Mouse (Mus musculus) liver, embryonic 14.5 days (tissue): ENCODE measurements around the gene Scarb1. TPM values are rescaled to one million over a fixed set of nuclear protein-coding genes. Genes with fewer than 3 reads are reported as not detected.

Experiments used
- ATAC-seq: fragments of 200-750 bp; cut with Nextera tagmentation; 2 replicates; pipeline ENCODE4 v1.8.0; 2017; ENCODE audit warnings: moderate number of reproducible peaks, mild to moderate bottlenecking, moderate library complexity; ENCODE audit not compliant: insufficient read depth
- DNase-seq, 3 experiments: peaks; one replicate each; pipeline ENCODE4 v3.0.0-alpha.2; 2012 to 2013; ENCODE audit warnings: low read depth in 3 of 3, low spot score in 3 of 3
- H3K27ac ChIP-seq: fragments of 300-500 bp; sonication (generic); 2 replicates; pipeline ENCODE4 v1.5.1; 2014; ENCODE audit warnings: moderate library complexity, mild to moderate bottlenecking, control low read depth, inconsistent platforms
- H3K27me3 ChIP-seq: fragments of 300-500 bp; sonication (generic); 2 replicates; pipeline ENCODE4 v1.6.1; 2014; ENCODE audit warnings: mild to moderate bottlenecking, low read length, moderate library complexity; ENCODE audit not compliant: control insufficient read depth, insufficient read depth
- H3K36me3 ChIP-seq: fragments of 300-500 bp; sonication (generic); replicated peaks from 2 replicates; pipeline ENCODE4 v1.6.1; 2014; ENCODE audit warnings: low read depth; ENCODE audit not compliant: control insufficient read depth, insufficient read depth
- H3K4me1 ChIP-seq, 2 experiments: fragments of 200-500 bp in 1 of 2; fragments of 300-500 bp in 1 of 2; sonication (generic) in 1 of 2; replicated peaks; 2 replicates each; pipeline ENCODE4 v1.6.1; 2012 to 2014; ENCODE audit warnings: antibody characterized with exemption in 1 of 2, inconsistent platforms in 1 of 2, low read length in 1 of 2; ENCODE audit not compliant: control insufficient read depth in 2 of 2, insufficient read depth in 2 of 2
- H3K4me2 ChIP-seq: fragments of 300-500 bp; sonication (generic); 2 replicates; pipeline ENCODE4 v1.6.1; 2014; ENCODE audit warnings: low read depth, mild to moderate bottlenecking, control low read depth, moderate library complexity
- H3K4me3 ChIP-seq, 2 experiments: fragments of 200-500 bp in 1 of 2; fragments of 300-500 bp in 1 of 2; sonication (generic) in 1 of 2; 2 replicates each; pipeline ENCODE4 v1.5.1; 2012 to 2014; ENCODE audit warnings: low read depth in 2 of 2, low read length in 2 of 2, mild to moderate bottlenecking in 2 of 2, control low read depth in 1 of 2, inconsistent platforms in 1 of 2, moderate library complexity in 1 of 2; ENCODE audit not compliant: insufficient read depth in 1 of 2
- H3K9ac ChIP-seq: fragments of 300-500 bp; sonication (generic); replicated peaks from 2 replicates; pipeline ENCODE4 v1.6.1; 2014; ENCODE audit warnings: mild to moderate bottlenecking, control low read depth, moderate library complexity
- H3K9me3 ChIP-seq: fragments of 300-500 bp; sonication (generic); 2 replicates; pipeline ENCODE4 v1.6.1; 2016; ENCODE audit warnings: low read length, mixed read lengths; ENCODE audit not compliant: control insufficient read depth
- CTCF ChIP-seq: IDR thresholded peaks from 2 replicates; pipeline ENCODE4 v1.5.1; 2016; ENCODE audit warnings: antibody characterized with exemption, low read depth, control low read depth
- EP300 ChIP-seq: IDR thresholded peaks from 2 replicates; pipeline ENCODE4 v1.6.1; 2016; ENCODE audit warnings: antibody characterized with exemption, low read depth
- WGBS: fragments of 180-500 bp; shearing (Covaris S2); extraction: QIAGEN DNeasy Blood & Tissue Kit; methylation state at CpG from one replicate; pipeline ENCODE4 v1.1.7; 2014; ENCODE audit not compliant: insufficient replicate concordance; 5-methylcytosine and 5-hydroxymethylcytosine counted together
- polyA plus RNA-seq, 2 experiments: library from polyadenylated mRNA; depleted of rRNA in 1 of 2; stranded (reverse) in 1 of 2; unstranded in 1 of 2; fragments of >200 nt; fragmentation: Nextera tagmentation in 1 of 2; extraction: Ambion mirVana in 1 of 2; gene quantifications; 2 replicates each; pipeline versions ENCODE4 v1.2.1 to v1.2.3; 2012 to 2014

The Scarb1 gene
- polyA plus RNA-seq, 2 experiments = 41.6 to 50.1 TPM

DNA sequence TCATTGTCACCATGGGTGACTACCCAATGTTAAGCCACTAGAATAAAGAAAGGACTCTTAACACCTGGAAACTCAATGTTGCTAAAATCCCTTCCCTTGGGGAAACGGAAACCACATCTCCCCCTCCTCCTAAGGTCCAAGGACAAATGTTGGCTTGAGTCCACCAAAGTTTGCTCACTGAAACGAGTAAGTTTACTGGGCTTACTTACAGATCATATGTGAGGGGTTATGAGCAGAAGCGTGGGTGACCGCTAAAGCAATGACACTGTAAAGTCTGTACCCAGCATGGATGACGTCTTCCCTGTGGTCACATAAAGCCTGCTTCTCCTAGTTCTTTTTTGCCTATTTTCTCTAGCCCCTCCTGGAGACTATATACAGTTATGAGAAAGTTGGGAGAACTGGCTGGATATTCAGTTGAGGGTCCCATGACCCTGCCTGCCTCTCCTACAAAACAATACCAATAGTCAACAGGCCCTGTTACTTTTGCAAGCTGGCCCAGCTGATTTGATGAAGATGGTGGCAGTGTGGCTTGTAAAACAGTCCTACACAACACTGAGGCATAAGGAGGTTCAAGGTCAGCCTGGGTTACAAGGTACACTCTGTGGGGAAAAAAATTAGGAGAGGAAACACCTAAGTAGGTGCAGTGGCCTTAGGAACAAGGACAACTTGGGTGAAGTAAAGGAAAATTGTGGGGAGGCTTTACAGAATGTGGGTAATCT, 41.2 kb upstream of the Scarb1 start:
- no peak overlapping the region for H3K4me2 ChIP-seq
- no peak for TF ChIP-seq CTCF
- no peak for TF ChIP-seq EP300
- ATAC-seq (0 out of 2 replicates have a peak, but pooled peaks have one; percentile 6), DNase-seq (no peak)
- WGBS = 72% methylated on average over 5 of the region's 5 CpGs
- H3K36me3 ChIP-seq = peaks cover 17% of the 10 kb centered on the region
- no peaks in the 10 kb centered on the region for H3K4me1 ChIP-seq
- no peaks in the 10 kb centered on the region for H3K27me3 ChIP-seq
- H3K9ac ChIP-seq = no peak overlapping the region
- H3K27ac ChIP-seq = no peak overlapping the region
- no peak overlapping the region for H3K4me3 ChIP-seq
- H3K9me3 ChIP-seq = no peaks in the 10 kb centered on the region

DNA sequence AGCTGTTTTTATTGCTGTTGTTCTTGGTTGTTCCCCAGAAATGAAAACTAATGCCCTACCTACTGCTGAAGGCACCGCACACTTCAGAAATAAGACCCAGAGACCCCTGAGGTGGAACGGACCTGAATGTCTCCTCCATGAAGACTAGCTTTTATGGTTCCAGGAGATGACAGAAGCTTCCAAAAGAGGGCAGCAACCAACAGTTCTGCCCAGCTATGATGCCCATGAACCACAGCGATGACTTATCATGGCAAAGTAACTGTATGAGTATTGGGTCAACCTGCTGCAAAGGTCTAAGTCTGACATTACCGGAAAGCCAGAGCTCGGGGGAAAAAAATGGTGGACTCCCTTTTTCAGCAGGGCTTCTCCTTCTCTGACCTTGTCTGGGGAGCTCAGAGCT, 38.0 kb upstream of the Scarb1 start:
- WGBS = 67% methylated on average over 5 of the region's 5 CpGs
- Histone ChIP-seq H3K27me3 (no peaks in the 10 kb centered on the region), H3K36me3 (no peaks in the 10 kb centered on the region; the same call in 1 of the 2 replicates), H3K9ac (no peak overlapping the region), H3K4me2 (no peak overlapping the region), H3K4me3 (no peak overlapping the region), H3K27ac (no peak overlapping the region), H3K4me1 (no peaks in the 10 kb centered on the region), H3K9me3 (no peaks in the 10 kb centered on the region)
- TF ChIP-seq EP300 (no peak), CTCF (0 out of 2 replicates have a peak, but pooled peaks have one; percentile 16)
- DNase-seq = no peak
- no peak for ATAC-seq

DNA sequence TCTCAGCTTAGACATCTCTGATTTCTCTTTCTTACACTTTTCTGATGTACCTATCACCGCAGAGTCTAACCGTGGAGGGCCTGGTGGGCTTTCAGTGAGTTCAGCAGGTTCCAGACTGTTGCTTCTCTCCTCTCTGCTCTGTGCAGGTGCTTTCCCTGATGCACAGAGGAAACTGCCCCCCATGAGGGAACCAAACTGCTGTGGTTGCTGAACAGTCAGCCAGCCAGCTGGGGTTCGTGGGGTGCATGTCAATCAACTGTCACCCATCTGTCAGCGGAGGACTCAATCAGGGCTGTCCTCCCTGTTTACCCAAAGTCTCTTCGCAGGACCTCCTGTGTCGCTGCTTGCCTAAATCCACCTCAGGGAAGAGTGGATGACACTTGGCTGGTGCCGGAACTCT, 36.3 kb upstream of the Scarb1 start:
- Histone ChIP-seq H3K9me3 (no peaks in the 10 kb centered on the region), H3K4me1 (no peaks in the 10 kb centered on the region), H3K36me3 (no peaks in the 10 kb centered on the region), H3K9ac (no peak overlapping the region), H3K27ac (no peak overlapping the region), H3K27me3 (no peaks in the 10 kb centered on the region), H3K4me3 (no peak overlapping the region), H3K4me2 (no peak overlapping the region)
- ATAC-seq = no peak
- DNase-seq = no peak
- WGBS = 65% methylated on average over 7 of the region's 7 CpGs
- TF ChIP-seq CTCF (no peak), EP300 (no peak)

DNA sequence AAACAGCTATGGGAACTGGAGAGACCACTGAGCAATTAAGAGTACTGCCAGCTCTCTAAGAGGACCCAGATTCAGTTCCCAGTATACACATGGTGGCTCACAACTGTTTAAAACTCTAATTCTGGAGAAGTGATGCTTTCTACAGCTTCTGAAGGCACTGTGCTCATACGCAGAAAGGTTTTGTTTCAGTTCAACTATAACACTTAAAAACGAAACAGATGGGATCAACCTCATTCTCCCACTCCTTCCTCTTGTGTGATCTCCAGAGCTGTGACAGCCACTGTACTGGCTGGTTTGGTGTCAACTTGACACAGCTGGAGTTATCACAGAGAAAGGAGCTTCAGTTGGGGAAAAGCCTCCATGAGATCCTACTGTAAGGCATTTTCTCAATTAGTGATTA, 35.0 kb upstream of the Scarb1 start:
- WGBS = 59% methylated on average over 2 of the region's 2 CpGs
- Histone ChIP-seq H3K4me3 (no peak overlapping the region), H3K27ac (no peak overlapping the region), H3K4me1 (no peaks in the 10 kb centered on the region), H3K27me3 (no peaks in the 10 kb centered on the region), H3K9me3 (no peaks in the 10 kb centered on the region), H3K36me3 (no peaks in the 10 kb centered on the region), H3K9ac (no peak overlapping the region), H3K4me2 (no peak overlapping the region)
- TF ChIP-seq EP300 = no peak
- no peak for TF ChIP-seq CTCF
- DNase-seq (no peak), ATAC-seq (no peak)

DNA sequence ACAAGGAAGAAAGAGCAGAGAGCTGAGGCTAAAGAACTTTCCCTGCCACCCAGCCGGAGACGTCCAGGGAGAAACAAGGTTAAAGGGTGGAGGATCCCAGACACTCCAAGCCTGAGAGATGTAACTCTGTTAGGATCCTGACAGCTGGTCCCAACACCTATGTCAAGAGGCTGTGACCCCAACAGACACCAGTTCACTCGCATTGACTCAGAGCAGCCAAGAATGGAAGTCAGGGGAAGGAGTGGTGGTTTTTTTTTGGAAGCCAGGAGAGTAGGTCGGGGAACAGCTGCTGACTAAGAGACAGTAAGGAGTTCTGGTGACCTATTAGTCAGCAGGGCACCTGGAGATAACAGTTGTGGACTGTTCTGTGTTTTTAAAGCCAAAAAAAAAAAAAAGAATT, 31.1 kb upstream of the Scarb1 start:
- WGBS = 58% methylated on average over 4 of the region's 4 CpGs
- ATAC-seq = no peak
- Histone ChIP-seq H3K9me3 (no peaks in the 10 kb centered on the region), H3K4me1 (no peaks in the 10 kb centered on the region), H3K9ac (no peak overlapping the region), H3K4me2 (no peak overlapping the region), H3K27ac (no peak overlapping the region), H3K27me3 (no peaks in the 10 kb centered on the region), H3K36me3 (no peaks in the 10 kb centered on the region), H3K4me3 (no peak overlapping the region)
- TF ChIP-seq EP300 (no peak), CTCF (no peak)
- DNase-seq = no peak
